Mouse (Mus musculus): Measurements from ENCODE around the gene Hmcn2.

Gene Hmcn2

DNA sequence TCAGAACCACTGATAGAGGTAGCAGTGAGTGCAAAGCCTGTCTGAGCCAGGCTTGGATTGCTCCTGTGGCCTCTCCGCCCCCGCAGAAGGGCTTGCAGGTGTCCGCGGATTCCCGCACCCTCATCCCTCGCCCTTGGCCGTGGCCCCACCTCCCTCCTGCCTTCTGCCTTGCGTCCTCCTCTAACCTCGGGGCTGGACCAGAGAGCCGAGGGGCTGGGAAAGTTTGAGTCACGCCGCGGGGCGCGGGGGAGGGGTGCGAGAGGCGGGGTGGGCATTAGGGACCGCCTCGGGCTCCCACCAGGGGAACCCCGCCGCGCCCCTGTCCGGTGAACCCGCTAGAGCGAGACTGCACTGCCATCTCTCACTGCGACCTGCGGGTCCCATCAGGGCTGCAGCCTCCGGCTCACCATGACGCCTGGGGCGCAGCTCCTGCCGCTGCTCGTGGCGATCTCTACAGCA lies at the start of gene Hmcn2:
TSS of gene Hmcn2 (plus strand) at position 409 of the 459 bp plus-strand sequence.
- no peak for DNase-seq

DNA sequence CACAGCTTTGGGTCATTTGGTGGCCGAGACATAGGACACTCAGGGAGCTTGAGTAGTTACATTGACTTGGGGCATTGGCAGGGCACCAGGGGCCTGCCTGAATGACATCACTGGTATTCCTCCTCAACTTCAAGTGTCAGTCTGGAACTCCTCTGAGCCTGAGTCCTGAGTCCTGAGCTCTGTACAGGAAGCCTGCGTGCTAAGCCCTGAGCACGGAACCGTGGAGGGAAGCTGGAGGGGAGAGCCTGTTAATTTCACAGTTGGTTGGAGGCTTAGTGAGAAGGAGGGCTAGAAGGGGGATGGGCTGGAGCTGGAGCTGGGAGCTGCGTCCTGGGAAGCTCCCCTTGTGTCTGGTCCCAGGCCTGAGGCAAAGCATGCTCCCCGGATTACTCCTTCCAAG lies 46.8 kb upstream of the Hmcn2 start:
- DNase-seq, result no peak

DNA sequence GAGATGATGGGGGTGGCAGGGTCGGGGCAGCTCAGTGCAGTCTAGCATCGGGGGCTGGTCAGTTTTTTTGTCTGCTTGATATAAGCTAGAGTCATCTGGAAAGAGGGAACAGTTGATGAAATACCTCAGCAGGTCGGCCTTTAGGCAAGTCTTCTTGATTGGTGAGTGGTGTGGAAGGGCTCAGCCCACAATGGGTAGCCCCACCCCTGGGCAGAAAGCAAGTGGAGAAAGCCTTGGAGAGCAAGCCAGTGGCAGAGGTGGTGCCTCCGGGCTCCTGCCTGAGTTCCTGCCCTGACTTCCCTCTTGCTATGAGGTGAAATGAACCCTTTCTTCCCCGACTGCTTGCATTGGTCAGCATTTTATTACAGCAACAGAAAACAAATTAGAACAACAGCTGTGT lies 45.6 kb upstream of the Hmcn2 start:
- DNase-seq, result no peak

DNA sequence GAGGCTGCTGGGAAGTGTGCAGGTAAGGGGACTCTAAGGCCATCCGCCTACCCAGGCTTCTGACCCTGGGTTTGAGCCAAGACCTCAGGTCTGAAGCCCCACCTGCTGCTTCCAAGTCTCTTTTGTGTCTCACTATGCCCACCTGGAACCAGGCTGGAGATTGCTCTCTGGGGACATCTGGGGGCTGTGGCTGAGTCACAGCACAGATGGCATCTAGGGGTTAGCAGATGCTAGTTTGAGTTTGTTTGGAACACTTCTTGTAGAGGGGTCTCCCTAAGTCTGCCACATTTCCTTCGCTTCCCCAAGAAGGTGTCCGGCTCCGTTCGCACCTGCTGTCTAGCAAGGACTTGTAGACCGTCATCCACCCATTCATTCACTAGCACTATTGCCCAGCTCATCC lies 45.0 kb upstream of the Hmcn2 start:
- no peak for DNase-seq

DNA sequence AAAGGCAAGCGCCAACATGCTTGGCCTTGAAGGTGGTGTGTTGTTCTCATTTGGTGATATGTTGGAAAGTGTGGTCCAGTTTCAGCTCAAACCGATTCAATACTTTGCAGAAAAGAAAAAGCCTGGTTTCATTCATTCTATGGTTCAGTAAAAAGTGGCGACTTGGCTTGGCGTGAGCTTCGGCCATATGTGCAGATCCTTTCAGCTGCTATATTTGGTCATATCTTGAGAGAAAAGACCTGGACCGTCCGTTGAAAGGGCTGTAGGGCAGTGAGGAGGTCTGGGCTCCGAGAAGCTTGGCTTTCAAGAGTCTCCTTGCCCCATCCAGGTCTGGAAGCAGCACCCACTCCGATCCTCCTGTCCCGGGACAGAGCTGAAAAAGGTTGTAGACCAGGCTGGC lies 44.4 kb upstream of the Hmcn2 start:
- DNase-seq, result no peak

DNA sequence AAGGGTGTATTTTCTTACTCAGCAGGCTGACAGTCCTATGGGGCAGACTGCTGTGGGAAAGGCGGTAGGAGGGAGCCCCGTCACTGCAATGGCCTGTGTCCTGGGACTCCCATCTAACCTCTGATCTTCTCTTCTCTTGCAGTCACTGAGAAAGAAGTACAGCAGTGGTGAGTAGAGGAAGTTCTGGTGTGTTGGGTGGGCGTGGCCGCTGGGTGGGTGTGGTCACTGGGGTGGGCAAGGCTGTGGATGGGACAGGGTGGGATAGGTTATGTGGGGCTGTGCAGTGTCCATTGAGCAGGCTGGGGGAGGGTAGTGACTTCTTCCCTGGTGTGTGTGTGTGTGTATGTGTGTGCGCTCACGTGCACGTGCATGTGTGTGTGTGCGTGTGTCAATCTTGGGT lies 43.7 kb upstream of the Hmcn2 start:
- no peak for DNase-seq

DNA sequence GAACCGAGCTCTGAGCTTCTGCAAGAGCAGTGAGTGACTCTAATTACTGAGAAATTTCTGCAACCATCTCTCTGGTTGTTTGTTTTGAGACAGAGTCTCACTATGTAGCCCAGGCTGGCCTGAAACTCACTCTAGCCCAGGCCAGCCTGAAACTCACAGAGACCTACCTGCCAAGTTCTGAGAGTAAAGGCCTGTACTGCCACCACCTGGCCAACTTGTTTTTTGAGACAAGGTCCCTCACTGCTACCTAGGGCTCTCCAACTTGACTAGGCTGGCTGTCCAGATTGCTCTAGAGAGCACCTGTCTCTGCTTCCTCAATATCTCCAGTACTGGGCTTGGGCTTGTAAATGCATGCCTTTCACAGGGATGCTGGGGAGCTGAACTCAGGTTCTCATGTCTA lies 43.1 kb upstream of the Hmcn2 start:
- DNase-seq, result no peak

DNA sequence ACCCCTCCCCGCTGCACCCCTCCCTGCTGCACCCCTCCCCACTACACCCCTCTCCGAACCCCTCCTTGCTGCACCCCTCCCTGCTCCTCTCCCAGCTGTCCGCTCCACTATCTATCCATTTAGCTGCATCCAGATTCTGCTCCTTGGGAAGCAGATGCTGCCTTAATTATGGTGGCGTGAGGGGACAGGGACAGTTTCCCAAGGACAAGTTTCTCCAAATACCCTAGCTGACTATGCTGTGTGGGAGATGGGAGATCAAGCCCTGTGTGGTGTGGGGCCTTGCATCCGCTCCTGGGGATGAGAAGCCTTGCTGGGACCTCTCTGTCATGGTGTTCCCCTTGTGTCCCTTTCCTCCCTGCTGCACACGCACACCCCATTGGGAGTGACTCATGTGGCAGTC lies 39.2 kb upstream of the Hmcn2 start:
- no peak for DNase-seq

DNA sequence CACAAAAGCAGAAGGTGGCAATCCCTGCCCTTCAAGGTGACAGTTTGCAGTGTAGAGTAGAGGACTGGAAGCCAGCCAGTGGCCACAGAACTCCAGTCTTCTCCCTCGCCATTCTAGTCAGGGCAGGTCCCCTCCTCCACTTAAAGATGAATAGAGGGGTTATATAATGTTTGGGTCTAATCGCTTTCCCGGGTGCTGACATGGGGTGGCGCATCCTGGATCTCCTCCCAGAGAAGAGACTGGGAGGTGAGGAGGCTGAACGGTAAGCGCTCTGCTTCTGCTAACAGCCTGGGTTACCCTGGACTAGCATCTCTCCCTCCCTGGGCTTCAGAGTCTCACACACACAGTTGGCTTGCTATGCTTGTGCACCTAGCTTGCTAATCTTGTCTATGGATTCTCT lies 36.4 kb upstream of the Hmcn2 start:
- DNase-seq, result no peak

DNA sequence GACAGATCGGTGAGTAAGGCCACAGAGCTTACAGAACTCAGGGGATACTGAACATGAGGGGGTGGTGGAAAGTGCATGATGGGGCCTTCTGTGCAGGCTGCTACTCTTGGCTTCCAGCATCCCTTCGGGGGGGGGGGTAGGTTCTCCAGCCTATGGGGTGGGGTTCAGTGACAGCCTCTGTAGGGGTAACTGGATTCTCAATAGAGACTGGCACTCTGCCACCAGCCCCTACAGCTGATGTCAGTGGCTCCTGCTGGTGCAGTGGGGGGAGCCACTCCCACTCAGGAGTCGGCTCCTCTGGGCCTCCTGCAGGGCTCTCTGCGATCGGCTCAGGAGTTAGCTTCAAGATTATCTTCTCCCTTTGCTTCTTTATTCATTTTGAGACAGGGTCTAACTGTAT lies 35.7 kb upstream of the Hmcn2 start:
- no peak for DNase-seq

DNA sequence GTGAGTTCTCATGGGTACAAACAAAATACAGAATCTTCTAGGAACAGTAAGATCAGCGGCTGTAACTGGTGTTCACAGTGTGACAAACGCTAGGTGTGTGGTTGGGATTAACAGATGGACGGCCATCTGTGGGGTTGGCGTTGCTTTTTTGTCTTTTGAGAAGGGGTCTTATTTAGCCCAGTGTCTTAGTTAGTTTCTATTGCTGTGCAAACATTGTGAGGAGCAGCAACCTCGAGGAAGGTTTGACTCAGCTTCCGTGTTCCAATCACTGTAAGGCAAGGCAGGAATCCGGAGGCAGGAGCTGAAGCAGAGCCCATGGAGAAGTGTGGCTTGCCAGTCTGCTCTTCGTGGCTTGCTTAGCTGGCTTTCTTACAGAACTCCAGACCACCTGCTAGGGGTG lies 33.1 kb upstream of the Hmcn2 start:
- no peak for DNase-seq

DNA sequence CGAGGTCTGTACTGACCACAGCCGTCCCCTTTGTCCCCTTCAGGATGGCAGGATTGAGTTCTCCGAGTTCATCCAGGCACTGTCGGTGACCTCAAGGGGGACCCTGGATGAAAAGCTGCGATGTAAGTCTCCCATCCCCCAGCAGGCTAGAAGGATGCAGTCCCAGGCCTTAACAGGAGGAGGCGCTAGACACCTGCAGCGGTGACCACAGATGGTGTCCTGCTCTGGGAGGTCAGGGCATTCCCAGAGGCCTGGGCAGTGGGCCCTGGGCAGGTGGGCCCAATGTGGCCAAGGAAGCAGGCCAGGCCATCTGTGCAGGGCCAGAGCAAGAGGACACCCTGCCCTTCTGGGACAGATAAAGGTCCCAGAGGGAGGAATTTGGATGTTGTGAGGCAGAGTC lies 31.9 kb upstream of the Hmcn2 start:
- DNase-seq, result no peak

DNA sequence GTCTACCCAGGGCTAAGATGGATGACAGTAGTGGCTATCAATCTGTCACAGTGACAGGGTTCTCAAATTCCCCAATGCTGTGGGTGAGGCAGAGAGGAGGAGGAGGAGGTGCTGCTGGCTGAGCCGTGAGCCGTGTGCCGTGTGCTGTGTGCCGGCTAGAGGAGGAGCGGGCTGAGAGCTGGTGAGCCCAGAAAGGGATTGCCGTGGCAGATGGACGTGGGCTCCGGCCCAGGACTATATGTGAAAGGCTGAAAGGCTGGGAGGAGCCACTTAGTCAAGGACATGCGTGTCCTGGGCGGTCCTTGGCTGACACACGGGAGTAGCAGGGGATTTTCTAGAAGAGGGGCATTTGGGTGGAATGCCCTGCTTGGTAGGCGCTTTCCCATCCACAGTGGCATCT lies 31.3 kb upstream of the Hmcn2 start:
- no peak for DNase-seq

DNA sequence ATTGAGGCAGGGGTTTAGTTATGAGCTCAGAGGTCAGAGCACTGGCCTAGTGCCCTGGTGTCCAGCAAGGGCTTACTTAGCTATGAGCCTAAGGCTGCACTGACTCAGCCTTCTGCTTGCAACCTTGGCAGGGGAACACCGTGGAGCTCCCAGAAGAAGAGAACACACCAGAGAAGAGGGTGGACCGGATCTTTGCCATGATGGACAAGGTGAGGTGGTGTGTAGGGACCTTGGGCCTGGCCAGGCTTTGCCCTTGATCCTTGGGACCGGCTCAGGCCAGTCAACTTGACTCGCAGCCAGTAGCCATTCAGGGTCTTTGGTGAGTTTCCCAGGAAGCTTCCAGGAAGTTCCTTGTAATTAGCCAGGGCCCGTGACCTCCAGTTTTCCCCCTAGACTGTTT lies 29.7 kb upstream of the Hmcn2 start:
- DNase-seq, result no peak

DNA sequence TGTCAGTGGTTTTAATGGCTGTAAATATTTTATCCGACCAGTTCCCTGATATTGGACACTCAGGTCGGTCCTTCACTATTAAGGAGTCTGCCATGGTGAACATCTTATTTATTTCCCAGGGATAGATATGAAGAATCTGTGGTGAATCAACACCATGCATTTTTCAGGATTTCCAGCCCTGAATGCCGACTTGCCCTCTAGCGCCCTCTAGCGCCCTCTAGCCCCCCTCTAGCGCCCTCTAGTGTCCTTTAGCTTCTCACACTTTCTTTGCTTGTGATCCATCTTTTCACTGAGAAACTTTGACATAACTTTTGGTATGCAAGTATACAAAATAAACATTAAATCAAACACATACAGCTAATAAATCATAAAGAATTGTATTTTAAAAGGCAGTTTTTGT lies 22.8 kb upstream of the Hmcn2 start:
- peak; percentile 80 for DNase-seq

DNA sequence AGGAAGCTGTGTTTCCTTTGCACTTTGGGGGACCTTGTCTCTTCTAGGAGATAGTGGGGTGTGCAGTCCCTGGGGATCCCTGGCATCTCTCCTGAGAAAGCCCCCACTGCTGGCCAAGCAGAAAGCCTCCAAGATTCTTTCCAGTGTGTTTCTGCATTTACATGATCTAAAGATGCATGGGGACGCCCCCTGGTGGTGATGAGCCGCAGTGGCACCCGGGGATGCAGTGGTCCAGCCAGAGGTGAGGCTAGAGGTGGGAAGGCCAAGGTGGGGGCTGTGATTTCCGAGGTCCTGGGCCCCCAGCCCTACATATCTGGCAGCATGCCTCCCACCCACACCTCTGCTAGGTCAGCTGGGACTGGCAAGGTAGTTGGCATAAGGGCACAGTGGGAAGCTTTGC lies 19.2 kb upstream of the Hmcn2 start:
- peak; percentile 81 for DNase-seq

DNA sequence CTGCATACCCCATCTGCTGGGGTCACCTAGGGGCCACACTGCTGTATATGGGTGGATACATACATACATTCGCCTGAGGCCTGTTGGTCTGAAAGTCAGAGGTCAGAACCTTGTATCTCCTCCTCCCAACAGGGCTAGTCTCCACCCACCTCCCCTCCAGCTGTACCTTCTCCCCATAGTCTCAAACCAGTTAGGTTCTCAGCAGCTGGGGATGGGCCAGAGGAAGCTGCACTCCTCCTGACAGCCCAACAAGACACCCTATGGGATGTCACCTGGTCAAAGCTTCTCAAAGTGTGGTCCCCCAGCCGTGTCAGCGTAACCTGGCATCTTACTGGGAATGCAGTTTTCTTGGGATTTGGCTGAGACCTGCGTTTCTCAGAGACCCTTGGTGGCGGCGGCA lies 17.8 kb upstream of the Hmcn2 start:
- DNase-seq, result no peak

DNA sequence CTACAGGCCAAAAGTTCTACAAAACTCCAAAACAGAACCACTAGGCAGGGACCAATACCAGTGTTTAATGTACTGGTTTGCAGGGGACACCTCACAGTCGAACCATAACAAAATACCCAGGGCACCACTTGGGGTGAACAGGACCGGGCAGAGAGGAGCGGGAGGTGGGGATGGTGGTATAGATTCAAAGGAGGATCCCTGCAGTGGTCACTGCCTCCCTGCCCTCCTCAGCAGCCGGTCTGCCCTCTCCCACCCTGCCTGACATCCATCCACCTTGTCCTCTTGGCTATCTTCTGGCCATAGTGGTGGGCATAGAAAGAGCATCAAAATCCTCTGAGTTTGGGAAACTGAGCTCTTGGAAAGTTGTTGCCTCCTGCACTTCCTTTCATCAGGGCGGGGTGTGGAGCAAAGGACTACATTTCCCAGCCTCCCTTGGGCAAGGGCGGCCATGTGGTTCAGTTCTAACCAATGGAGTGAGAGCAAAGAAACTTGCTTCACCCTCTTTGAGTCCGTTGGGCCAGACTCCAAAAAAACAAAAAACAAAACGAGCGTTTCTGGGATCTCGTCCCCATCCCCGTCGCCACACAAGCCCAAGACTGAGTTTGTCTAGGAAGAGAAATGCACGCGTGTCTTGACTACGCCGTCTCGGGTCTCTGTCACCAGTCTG lies 16.5 kb upstream of the Hmcn2 start:
- DNase-seq, result no peak

DNA sequence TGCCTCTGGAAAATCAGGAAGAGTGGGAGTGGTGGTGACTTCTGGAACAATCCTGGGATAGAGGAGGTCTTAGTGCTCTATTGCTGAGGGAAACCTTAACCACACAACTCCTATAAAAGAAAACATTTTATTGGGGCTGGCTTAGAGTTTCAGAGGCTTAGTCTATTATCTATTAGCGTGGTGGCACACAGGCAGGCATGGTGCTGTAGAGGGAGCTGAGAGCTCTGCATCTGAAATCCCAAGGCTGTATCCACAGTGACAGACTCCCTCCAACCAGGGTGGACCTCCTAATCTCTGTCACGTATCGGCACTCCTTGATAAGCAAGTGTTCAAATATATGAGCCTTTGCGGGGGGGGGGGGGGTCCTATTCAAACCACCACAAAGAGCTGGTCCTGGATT lies 15.4 kb upstream of the Hmcn2 start:
- DNase-seq, result no peak

DNA sequence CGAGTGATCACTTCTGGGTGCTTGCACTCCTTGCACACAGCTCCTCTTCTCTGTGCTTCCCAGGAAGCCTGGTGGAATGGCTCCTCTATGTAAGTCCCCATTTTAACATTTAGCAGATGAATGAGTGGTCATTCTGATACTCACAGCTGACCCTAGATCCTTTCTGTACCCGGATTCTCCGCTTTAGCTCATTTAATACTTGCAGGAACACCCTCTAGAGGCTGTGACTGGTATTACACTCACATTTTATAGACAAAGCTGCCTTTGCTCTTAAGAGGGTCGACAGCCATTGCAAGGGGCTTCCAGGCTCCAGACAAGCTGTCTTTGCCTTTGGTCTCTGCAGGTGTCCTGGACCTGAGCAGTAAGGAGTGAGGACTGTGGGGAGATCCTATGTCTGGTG lies 14.9 kb upstream of the Hmcn2 start:
- no peak for DNase-seq

DNA sequence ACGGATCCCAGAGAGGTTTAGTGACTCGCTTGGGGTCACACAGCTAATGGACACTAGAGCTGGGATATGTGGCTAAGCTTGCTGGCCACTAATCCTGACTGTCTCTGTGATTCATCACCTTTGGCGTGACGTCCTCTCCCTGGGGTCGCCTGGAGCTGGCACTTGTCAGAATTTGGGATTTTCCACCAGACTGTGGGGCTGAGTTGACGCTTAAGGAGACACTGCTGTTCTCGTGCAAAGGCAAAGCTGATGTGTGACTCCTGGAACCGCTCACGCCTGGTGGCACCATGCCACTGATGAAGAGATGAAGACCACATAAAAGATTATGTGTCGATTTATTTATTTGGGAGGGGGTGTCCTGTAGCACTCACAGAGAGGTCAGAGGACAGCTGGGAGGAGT lies 14.2 kb upstream of the Hmcn2 start:
- DNase-seq, result no peak

DNA sequence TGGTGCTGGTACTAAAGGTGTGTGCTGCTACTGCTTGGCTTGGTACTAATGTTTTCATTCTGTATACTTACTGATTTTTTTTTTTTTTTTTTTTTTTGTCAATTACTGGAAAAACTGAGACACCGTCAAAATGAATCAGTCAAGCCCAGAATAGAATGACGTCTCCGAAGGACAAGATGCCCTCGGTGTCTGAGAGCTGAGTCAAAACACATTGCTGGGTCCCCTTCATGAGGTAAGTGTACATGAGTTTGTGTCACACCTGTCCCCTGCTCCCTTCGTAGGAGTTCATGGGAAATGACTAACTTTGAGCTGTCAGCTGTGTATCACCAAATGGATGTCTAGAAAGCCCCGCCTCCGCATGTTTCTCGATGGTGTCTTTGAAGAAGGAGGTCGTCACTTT lies 11.0 kb upstream of the Hmcn2 start:
- no peak for DNase-seq

DNA sequence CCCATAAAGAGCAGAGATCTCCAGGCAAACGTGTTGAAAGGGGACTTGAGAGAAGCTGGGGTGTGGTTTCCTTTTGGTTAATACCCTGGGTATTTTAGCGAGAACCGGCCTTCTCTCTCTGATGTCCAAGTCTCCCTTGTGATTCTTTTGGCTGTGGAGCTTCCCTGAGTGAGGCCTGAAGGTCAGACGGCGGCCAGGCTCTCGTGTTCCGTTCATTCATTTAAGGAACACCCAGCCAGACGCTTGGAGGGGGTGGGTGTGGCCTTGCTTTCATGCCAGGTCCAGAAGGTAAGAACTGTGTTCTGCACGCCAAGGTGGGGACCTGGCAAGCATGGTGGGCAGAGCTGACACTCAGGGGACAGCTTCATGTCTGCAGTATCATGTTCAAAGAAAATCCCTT lies 10.0 kb upstream of the Hmcn2 start:
- no peak for DNase-seq

DNA sequence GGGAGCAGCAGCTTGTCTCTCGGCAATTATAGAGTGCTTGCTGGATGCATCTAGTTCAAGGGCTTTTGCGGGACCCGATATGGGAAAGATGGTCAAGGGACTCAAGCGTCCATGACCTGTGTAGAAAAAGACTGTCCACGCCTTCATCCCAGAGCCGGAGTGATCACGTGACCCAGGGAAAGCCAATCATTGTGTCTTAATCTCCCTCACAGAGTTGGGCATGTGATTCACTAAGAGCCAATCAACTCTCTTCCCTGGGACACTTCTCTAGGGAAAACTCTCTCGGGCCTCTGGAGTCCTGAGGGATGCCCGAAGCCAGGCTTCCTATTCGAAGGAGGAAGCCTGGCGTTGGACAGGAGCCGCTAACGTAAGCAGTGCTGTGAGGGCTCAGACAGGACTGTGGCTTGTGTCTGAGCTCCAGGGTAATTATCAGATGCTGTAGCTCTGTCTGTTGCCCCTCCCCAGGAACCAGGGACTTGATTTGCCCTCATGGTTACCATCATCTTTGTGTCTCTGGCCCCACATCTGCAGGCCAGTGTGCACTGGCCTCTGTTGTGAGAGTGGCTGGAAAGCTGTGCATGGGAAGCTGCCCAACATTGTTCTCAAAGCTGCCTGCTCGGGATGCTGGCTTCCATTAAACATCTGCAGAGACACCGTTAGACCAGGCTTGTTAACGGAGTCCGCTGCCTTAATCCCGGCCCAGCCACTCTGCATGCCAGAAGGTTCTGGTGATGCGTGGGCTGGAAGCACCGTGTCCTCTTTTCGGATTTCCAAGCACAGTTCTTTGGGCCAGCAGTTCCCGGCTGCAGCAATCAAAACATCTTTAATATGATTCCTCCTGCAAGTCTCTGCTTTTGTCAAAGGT lies 9.2 kb upstream of the Hmcn2 start:
- no peak for DNase-seq

DNA sequence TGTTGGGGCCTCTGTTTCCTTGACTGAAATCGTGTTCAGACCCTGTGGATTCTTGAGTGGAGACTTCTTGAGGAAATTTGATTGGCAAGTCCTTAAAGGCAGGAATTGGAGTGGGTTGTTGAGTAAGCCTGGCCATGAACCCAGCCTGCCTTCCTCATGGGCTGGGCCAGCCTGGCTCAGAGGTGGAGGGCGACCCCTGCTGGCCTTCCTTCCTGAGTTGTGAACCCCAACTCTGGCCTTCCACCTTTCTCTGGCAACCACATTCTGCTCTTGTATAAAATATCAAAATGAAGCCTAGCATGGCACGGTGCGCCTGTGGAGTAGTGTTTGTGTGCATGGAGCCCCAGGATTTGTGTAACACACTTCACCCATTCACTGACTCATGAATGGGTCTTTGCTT lies 8.5 kb upstream of the Hmcn2 start:
- peak; percentile 50 for DNase-seq

All from right cerebral cortex, postnatal 4 days (tissue).